Mouse (Mus musculus) liver, adult 2 months (tissue): ENCODE data around the gene Hs6st3.

Experiments used
- CTCF ChIP-seq: fragments of 200-500 bp; IDR thresholded peaks from 2 replicates; pipeline ENCODE4 v1.5.1; 2011; ENCODE audit warnings: low read depth, low read length, control low read depth
- POLR2A ChIP-seq: fragments of 200-500 bp; IDR thresholded peaks from 2 replicates; pipeline ENCODE4 v1.6.1; 2011; ENCODE audit warnings: low read length, control low read depth; ENCODE audit not compliant: insufficient read depth; ENCODE audit errors: extremely low read depth

GRCm38 (mm10) chr14:119789457-119789856, 651.3 kb downstream of the Hs6st3 start:
- no peak for TF ChIP-seq POLR2A
- no peak for TF ChIP-seq CTCF
